Mouse (Mus musculus): ENCODE results near the gene Hist2h4. TPM values are rescaled to one million over a fixed set of nuclear protein-coding genes. Genes with fewer than 3 reads are reported as not detected.

Hist2h4 gene
- polyA plus RNA-seq, 1 experiment from 2014 or later: 9.9 TPM

DNA sequence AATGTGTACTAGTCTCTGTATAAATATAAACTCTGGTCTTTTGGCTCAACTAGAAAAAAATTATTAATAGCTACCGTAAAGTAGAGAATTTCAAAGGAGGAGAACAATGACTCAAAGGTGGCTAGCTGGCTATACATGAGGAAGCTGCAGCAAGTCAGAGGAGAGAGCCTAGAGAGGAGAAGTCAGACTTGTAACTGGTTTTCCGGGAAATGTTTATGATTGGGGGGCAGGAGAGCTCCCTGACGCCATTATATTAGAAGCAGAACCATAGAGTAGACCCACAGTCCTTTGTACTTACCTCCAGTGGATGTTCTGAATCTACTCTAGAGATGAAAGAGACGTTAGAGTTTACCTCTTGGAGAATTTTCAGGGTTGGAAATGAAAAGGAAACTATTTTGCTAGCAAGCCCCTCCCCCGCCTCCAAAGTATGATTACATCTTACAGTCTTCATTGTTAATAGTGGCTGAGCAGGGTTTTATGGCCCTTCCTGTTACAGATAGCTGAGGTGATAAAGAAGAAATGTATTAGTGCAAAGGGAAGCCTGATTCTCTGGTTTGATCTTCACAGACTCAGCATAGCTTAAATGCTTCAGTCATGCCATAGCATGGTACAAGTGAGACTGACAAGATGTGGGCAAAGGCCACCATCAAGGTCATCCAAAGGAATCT is 7.1 kb downstream of the Hist2h4 start:
- H3K27ac ChIP-seq: peak overlapping the region; percentile 22; the same call in 1 of the 2 replicates
- H3K4me1 ChIP-seq (replicated peaks; ENCODE audit: insufficient read depth, low read length): no peaks in the 10 kb centered on the region
- no peak overlapping the region for H3K9ac ChIP-seq (ENCODE audit: low read depth, low read length)
- no peaks in the 10 kb centered on the region for H3K27me3 ChIP-seq (ENCODE audit: insufficient read depth, low read length)
- no peaks in the 10 kb centered on the region for H3K9me3 ChIP-seq (replicated peaks; ENCODE audit: low read length)
- TF ChIP-seq CTCF (IDR thresholded peaks at IDR 0.05; ENCODE audit: low read depth): no peak
- H3K36me3 ChIP-seq (ENCODE audit: insufficient read depth, low read length): no peaks in the 10 kb centered on the region
- DNase-seq (ENCODE audit: low spot score): no peak
- no peak overlapping the region for H3K4me2 ChIP-seq (ENCODE audit: low read length)
- ATAC-seq (replicated peaks; ENCODE audit: low FRiP score, low read depth): no peak
- H3K4me3 ChIP-seq (replicated peaks; ENCODE audit: low read depth, low read length): no peak overlapping the region
- 66% methylated on average over 5 of the region's 5 CpGs for WGBS

DNA sequence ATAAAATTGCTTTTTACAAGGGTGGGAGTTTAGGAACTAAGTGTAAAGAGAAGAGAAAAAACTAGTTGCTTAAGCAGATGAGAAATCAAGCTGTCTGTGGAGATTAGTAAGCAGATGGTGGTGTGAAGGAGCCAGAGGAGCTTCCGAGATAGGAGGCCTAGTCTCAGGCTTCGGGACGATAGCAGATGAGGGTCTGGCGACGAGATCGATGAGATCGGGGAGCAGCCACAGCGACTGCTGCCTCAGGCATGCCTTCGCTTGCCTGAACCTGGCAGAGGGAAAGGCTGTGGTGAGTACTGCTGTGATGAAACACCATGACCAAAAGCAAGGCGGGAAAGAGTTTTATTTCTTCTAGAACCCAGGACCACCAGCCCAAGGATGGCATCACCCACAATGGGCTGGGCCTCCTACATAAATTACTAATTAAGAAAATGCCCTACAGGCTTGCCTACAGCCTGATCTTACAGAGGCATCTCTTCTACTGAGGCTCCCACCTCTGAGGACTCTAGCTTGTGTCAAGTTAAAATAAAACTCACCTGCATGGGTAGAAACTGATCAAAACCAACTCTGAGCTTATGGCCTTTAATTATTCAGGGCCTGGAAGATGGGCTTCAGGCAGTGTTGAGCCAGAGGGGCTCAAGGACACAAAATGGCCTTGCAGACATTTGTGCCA is 8.3 kb downstream of the Hist2h4 start:
- Histone ChIP-seq H3K9ac (ENCODE audit: low read depth, low read length) (no peak overlapping the region), H3K27me3 (ENCODE audit: insufficient read depth, low read length) (no peaks in the 10 kb centered on the region), H3K4me1 (replicated peaks; ENCODE audit: insufficient read depth, low read length) (no peaks in the 10 kb centered on the region), H3K27ac (no peak overlapping the region), H3K36me3 (ENCODE audit: insufficient read depth, low read length) (no peaks in the 10 kb centered on the region), H3K9me3 (replicated peaks; ENCODE audit: low read length) (no peaks in the 10 kb centered on the region), H3K4me3 (replicated peaks; ENCODE audit: low read depth, low read length) (no peak overlapping the region), H3K4me2 (ENCODE audit: low read length) (no peak overlapping the region)
- peak; percentile 32 for DNase-seq (ENCODE audit: low spot score)
- 56% methylated on average over 10 of the region's 10 CpGs for WGBS
- no peak for ATAC-seq (replicated peaks; ENCODE audit: low FRiP score, low read depth)
- TF ChIP-seq CTCF (IDR thresholded peaks at IDR 0.05; ENCODE audit: low read depth): no peak

DNA sequence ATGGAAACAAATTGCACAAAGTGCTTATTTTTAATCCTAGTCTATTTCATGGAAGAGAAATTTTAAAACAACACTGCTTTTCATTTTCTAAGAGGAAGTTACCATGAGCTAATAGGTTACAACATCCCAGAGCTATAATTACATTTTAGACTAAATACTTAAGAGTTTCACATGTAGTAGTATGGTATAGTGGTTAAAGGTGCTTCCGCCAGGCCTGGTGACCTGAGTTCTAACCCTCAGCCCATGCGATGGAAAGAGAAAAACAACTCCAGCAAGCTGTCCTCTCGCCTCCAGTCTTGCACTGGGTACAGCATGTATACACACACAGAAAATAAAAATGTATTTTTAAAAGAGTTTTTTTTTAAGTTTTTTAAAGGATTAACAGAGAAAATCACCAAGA is 11.3 kb downstream of the Hist2h4 start:
- Histone ChIP-seq H3K4me3 (replicated peaks; ENCODE audit: low read depth, low read length) (no peak overlapping the region), H3K9ac (ENCODE audit: low read depth, low read length) (no peak overlapping the region), H3K4me2 (ENCODE audit: low read length) (no peak overlapping the region), H3K27me3 (ENCODE audit: insufficient read depth, low read length) (no peaks in the 10 kb centered on the region), H3K9me3 (replicated peaks; ENCODE audit: low read length) (no peaks in the 10 kb centered on the region), H3K4me1 (replicated peaks; ENCODE audit: insufficient read depth, low read length) (no peaks in the 10 kb centered on the region; the same call in 1 of the 2 replicates), H3K27ac (no peak overlapping the region), H3K36me3 (ENCODE audit: insufficient read depth, low read length) (no peaks in the 10 kb centered on the region)
- TF ChIP-seq CTCF (IDR thresholded peaks at IDR 0.05; ENCODE audit: low read depth): no peak
- 89% methylated on average over 3 of the region's 3 CpGs for WGBS
- ATAC-seq (replicated peaks; ENCODE audit: low FRiP score, low read depth) (no peak), DNase-seq (ENCODE audit: low spot score) (no peak)

DNA sequence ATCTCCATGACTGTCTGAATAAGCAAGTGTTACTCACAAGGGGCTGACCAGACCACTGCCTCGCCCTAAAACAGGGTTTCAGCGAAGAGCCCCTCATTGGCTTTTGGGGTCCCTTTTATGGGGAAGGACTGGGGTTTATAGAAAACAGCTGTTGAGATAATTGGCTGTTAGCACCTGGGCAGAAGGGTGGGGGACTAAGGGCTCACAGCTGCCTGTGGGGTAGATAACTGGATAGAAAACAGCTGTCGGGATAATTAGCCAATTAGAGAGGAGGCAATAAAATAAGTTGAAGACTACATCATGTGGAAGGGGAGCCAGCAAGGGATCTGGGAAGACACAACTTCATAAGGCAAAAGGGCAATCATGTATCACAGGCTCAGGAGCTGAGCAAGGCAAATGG is 12.2 kb downstream of the Hist2h4 start:
- ATAC-seq (replicated peaks; ENCODE audit: low FRiP score, low read depth) (no peak), DNase-seq (ENCODE audit: low spot score) (no peak)
- 0 out of 2 replicates have a peak overlapping the region, but pooled peaks have one; percentile 25 for H3K27ac ChIP-seq
- H3K9ac ChIP-seq (ENCODE audit: low read depth, low read length): no peak overlapping the region
- no peaks in the 10 kb centered on the region for H3K9me3 ChIP-seq (replicated peaks; ENCODE audit: low read length)
- H3K4me3 ChIP-seq (replicated peaks; ENCODE audit: low read depth, low read length): no peak overlapping the region
- 50% methylated on average over 3 of the region's 3 CpGs for WGBS
- no peaks in the 10 kb centered on the region for H3K27me3 ChIP-seq (ENCODE audit: insufficient read depth, low read length)
- TF ChIP-seq CTCF (IDR thresholded peaks at IDR 0.05; ENCODE audit: low read depth): no peak
- H3K36me3 ChIP-seq (ENCODE audit: insufficient read depth, low read length): no peaks in the 10 kb centered on the region
- H3K4me2 ChIP-seq (ENCODE audit: low read length): no peak overlapping the region
- H3K4me1 ChIP-seq (replicated peaks; ENCODE audit: insufficient read depth, low read length): no peaks in the 10 kb centered on the region; the same call in 1 of the 2 replicates

DNA sequence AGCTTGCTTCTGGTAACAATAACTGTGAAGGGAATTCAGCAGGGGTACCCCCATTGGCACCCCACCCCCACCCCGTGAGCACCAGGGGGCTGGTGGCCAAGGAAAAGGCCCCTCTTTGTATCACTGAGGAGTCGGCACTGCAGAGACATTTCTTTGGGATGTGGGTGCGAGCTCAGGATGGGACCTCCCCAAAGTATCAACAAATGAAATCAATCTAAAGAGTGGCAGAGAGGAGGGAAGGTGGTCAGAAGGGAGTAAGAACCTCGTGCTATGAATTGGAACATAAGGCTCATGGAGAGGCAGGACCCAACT is 14.1 kb downstream of the Hist2h4 start:
- Histone ChIP-seq H3K4me2 (ENCODE audit: low read length) (peak overlapping the region; percentile 51), H3K27me3 (ENCODE audit: insufficient read depth, low read length) (no peaks in the 10 kb centered on the region), H3K9me3 (replicated peaks; ENCODE audit: low read length) (no peaks in the 10 kb centered on the region), H3K27ac (no peak overlapping the region), H3K36me3 (ENCODE audit: insufficient read depth, low read length) (no peaks in the 10 kb centered on the region), H3K9ac (ENCODE audit: low read depth, low read length) (no peak overlapping the region), H3K4me1 (replicated peaks; ENCODE audit: insufficient read depth, low read length) (peaks cover 6% of the 10 kb centered on the region), H3K4me3 (replicated peaks; ENCODE audit: low read depth, low read length) (no peak overlapping the region)
- 51% methylated on average over 4 of the region's 4 CpGs for WGBS
- ATAC-seq (replicated peaks; ENCODE audit: low FRiP score, low read depth): no peak
- DNase-seq (ENCODE audit: low spot score): no peak
- TF ChIP-seq CTCF (IDR thresholded peaks at IDR 0.05; ENCODE audit: low read depth): no peak

DNA sequence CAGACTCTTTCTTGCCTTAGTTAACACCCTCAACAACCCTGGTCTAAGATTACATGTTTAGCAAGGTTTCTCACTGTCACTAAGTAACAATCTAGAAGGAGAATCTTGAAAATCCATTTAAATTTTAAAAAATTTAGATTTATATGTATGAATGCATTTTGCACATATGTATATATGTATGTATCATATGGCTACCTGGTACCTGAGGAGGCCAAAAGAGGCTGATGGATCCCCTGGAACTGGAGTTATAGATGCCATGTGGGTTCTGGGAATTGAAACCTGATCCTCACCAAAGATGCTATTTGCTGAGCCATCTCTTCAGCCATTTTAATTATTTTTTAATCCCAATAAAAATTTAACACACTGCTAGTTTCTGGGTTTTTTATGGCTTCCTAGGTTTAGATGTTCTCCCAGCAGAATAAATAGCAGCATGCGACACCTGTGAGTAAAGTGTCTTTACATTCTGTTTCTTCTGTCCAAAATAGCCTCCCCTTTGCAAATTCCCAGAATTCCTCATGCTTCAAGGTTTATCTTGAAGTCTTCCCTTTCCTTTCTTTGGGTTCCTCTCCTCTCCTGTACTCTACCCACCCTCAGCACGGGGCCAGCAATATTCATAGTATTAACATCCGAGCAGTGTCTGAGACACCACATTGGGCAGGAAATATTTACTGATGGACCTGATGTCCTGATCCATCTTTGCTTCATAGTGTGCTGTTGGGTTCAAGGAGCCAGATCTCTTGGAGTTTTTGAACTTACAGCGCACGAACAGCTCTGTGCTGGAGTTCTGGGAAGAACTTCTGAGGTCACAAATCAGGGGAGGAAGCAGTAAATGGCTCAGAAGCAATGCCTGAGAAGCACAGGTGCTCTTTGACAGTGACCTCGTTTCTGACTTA is 14.7 kb downstream of the Hist2h4 start:
- H3K9me3 ChIP-seq (replicated peaks; ENCODE audit: low read length): no peaks in the 10 kb centered on the region

More for the DNA sequence above, 14.7 kb downstream of the Hist2h4 start:
- ATAC-seq (replicated peaks; ENCODE audit: low FRiP score, low read depth) (no peak), DNase-seq (ENCODE audit: low spot score) (no peak)
- 38% methylated on average over 6 of the region's 6 CpGs for WGBS
- Histone ChIP-seq H3K36me3 (ENCODE audit: insufficient read depth, low read length) (no peaks in the 10 kb centered on the region), H3K27me3 (ENCODE audit: insufficient read depth, low read length) (no peaks in the 10 kb centered on the region), H3K4me2 (ENCODE audit: low read length) (peak overlapping the region; percentile 51), H3K4me3 (replicated peaks; ENCODE audit: low read depth, low read length) (0 out of 2 replicates have a peak overlapping the region, but pooled peaks have one; percentile 36), H3K9ac (ENCODE audit: low read depth, low read length) (no peak overlapping the region; the same call in 1 of the 2 replicates), H3K4me1 (replicated peaks; ENCODE audit: insufficient read depth, low read length) (peaks cover 11% of the 10 kb centered on the region), H3K27ac (no peak overlapping the region)
- TF ChIP-seq CTCF (IDR thresholded peaks at IDR 0.05; ENCODE audit: low read depth): no peak

Measured in kidney, postnatal 0 days (tissue).